Mouse (Mus musculus) 416B (cell line): Measurements from ENCODE around the gene Ap1m2.

Experiments used
- DNase-seq: peaks from one replicate; pipeline ENCODE4 v3.0.0; 2011; ENCODE audit warnings: low read depth

Ap1m2 gene

GRCm38 (mm10) chr9:21312134-21312533 lies at the start of gene Ap1m2:
TSS of gene Ap1m2 (minus strand) at chr9:21312337.
- no peak for DNase-seq

DNA sequence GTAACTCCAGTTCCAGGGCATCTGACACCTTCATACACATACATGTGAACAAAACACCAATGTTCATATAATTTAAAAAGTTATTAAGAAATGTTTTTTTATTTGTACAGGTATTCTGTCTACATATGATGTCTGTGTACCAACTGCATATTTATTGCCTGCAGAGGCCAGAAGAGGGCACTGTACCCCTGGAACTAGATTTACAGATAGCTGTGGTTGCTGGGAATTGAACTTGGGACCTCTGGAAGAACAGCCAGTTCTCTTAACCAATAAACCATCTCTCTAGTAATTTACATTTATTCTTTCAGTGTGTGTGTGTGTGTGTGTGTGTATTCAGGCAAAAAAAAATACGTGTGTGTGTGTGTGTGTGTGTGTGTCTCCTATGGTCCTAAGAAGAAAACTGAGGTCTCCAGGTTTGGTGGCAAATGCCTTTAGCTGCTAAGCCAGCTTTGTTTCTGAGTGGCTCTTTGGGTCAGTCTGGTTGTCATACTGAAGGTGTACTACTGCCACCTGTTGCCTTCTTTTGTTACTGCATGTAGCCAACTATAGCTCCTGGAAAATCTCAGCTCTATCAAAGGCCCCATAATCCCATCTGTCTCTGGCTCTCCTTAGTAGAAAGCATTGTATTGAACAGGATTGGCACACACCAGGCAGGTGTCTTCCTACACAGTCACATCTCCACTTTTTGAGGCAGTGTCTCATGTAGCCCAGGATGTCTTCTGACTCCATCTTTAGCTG lies 45.0 kb upstream of the Ap1m2 start:
- DNase-seq = peak; percentile 88

DNA sequence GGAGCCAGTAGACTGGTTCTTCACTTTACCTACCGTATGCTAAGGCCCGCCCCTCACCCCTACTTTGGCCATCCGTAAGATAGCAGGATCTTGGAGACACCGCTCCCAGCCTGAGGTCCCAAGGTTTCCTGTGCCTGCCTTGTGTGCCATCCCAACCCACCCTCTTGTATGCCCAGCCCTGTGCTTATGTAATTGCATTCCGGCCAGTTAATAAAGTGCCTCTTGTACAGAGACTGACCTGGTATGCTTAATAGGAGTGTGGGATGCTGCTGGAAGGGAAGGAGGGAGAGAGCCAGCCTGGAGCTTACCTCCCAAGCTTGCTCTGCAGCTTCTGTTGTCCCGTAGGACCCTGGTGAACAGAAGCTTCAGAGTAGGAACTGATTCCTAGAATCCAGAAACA lies 42.7 kb upstream of the Ap1m2 start:
- DNase-seq = no peak

- DNase-seq = no peak
Observed at GRCm38 (mm10) chr9:21353373-21353686, 41.2 kb upstream of the Ap1m2 start.

- peak; percentile 66 for DNase-seq
Observed at GRCm38 (mm10) chr9:21352463-21353372, 40.6 kb upstream of the Ap1m2 start.

DNA sequence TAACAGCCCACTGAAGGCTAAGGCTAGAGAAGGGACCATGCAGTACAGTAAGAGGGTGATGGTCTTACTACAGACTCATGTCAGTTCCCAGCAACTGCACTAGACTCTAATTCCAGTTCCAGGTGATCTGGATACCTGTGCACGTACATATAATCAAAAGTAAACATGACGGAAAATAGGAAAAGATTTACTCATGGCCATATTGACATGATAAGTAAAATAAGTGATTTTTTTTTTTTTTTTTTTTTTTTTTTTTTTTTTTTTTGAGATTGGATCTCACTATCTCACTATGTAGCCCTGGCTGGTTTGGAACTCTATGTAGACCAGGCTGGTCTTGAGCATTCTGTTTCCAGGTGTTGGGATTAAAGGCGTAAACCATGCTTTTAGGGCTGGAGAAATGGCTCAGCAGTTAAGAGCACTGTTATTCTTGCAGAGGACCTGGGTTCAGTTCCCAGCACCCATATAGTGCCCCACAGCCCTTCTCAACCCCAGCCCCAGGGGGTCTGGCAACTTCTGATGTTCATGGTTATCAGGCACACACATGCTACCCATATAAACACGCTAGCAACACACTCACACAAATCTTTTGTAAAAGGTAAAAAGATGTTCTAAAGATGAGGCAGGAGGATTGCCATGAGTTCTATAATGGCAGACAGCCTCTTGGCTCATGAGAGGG lies 39.7 kb upstream of the Ap1m2 start:
- no peak for DNase-seq

DNA sequence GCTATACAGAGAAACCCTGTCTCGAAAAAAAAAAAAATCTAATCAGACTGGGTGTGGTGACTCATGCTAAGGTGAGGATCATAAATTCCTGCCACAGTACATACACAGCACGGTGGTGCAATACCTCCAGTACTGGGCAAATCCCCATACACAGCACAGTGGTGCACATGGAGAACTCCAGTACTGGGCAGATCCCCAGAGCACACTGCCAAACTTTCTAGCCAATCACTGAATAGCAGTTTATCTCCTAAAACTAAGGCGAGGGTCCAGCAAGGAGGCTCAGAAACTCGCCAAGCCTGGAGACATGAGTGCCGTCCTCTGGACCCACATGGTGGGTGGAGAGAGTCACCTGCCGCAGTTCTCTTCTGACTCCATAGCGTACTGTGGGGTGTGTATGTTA lies 39.0 kb upstream of the Ap1m2 start:
- DNase-seq = peak; percentile 66

GRCm38 (mm10) chr9:21348152-21348551 lies 36.0 kb upstream of the Ap1m2 start:
- DNase-seq = peak; percentile 59

GRCm38 (mm10) chr9:21346627-21347365 lies 34.7 kb upstream of the Ap1m2 start:
- DNase-seq = no peak

DNA sequence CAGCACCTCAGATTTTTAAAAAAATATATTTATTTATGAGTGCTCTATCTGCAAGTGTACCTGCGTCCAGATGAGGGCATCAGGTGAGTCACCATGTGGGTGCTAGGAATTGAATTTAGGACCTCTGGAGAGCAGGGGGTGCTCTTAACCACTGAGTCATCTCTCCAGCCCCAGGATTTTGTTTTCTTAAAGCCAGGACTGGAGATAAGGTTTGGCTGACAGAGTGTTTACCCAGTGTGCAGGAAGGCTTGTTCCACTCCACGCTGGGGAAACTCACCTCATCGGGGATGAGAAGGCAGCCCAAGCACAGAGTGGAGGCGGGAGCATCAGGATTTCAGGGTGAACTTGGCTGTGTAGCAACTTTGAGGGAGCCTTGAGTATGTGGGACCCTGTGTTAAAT lies 28.3 kb upstream of the Ap1m2 start:
- no peak for DNase-seq

- DNase-seq = no peak
Observed at GRCm38 (mm10) chr9:21337652-21338051, 25.5 kb upstream of the Ap1m2 start.

DNA sequence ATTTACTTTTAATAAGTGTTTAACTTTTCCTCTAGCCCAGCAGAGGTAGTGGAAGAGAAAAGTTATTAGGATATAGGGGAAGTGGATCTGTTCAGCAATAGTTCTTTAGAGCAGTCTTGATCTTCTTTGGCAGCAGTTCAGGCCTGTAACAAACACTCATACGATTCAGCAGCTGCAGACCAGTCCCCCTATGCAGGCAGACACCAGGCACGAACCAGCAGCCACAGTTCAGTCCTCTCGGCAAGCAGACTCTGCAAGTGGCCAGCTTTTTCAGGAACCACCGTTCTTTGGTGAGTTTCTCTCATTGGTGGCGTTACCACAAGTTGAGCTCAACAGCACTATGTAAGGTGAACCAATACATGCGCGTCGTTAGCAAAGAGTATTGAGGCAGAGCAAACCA lies 24.4 kb upstream of the Ap1m2 start:
- DNase-seq = no peak

GRCm38 (mm10) chr9:21335391-21335790 lies 23.3 kb upstream of the Ap1m2 start:
- no peak for DNase-seq

DNA sequence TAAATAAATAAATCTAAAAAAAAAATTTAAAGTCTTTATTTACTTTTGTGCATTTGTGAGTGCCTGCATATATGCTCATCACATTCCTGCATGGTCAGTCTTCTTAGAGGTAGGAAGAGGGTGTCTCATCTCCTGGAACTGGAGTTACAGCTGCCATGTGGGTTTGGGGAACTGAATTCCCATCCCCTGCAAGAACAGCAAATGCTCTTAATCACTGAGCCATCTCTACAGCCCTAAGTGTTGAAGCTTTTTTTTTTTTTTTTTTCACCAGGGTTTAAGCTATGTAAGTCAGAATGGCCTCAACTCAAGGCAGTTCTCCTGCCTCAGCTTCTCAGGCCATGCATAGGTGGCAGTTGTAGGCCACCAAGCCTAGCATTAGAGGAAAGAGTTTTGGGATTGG lies 22.6 kb upstream of the Ap1m2 start:
- no peak for DNase-seq

GRCm38 (mm10) chr9:21333523-21333922 lies 21.4 kb upstream of the Ap1m2 start:
- no peak for DNase-seq

DNA sequence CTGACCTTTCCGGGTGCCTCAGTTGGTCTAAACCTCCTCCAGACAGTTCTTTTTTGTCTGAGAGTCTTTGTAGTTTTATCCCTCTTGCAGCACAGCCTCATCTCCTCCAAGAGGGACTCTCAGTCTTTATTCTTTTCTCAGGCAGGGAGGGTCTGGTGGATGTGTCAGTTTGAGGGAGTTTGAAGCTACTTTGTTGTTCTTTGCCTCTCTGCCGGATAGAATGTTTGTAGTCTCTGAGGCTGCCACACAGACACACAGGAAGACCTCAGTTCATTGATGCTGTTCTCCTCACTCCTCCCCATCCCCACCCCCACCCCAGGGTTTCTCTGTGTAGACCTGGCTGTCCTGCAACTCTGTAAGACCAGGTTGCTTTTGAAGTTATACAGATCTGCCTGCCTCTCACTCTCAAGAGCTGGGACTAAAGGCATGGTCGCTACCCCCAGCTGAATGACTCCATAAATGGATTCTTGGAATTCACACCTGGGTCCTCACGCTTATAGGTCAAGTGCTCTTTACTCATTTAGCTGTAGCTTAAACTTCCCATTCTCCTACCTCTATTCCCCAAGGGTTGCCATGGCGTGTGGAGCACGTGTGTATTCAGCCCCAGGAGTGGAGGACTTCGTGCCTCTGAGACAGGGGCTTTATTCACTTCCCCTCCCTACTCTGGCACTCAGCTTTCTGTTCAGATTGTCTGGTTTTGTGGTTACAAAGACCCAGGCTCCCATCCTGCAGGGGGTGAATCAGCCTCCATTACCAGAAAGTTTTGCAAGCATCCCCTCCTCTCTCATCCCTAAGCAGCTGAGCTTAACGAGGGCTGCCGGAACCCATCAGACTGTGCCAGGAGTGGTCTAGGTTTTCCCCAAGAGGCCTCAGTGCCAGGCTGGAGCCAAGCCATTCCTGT lies 20.3 kb upstream of the Ap1m2 start:
- DNase-seq = peak; percentile 86

GRCm38 (mm10) chr9:21331365-21332140 lies 19.4 kb upstream of the Ap1m2 start:
- peak; percentile 90 for DNase-seq

GRCm38 (mm10) chr9:21329699-21330289 lies 17.7 kb upstream of the Ap1m2 start:
- DNase-seq = no peak

DNA sequence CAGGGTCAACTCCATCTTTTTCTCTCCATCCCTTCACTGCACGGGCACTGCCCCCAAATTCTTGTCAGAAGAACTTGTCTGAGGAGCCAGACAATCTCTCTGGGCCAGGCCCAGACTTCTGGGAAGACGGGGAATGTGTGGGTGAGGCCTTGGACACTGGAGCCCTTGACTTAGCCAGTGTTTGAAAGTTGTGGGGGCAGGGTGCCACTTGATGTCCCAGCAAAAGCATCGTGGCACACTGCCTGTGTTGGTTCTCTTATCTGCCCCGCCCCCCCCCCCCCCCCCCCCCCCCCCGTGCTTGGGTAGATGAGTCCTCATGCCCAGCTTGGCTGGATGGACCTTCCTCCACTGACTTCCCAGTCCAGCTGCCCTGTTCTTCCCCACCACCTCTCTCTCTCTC lies 16.9 kb upstream of the Ap1m2 start:
- peak; percentile 24 for DNase-seq

DNA sequence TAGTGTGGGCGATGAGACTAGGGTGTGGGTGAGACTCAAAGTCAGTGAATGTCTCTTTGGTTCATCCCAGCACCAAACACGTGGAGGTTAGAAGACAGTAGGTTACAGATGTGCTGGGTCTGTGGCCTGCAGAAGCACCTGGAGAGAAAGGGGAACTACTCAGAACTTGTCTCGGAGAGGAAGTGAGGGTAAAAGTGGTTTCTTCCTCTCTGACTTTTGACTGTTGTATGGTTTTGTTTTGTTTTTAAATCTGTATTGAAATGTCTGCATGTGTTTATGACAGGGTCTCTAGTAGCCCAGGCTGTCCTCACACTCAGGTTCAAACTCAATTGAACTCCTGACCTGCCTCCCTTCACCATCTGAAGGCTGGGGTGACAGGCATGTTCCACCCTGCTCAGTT lies 15.9 kb upstream of the Ap1m2 start:
- peak; percentile 63 for DNase-seq
